Mouse (Mus musculus) embryonic fibroblast, embryonic 13.5 days (primary cell): ENCODE measurements around the gene Exoc6.

Source experiments
- CTCF ChIP-seq: IDR thresholded peaks from 2 replicates; pipeline ENCODE4 v1.5.1; 2011; ENCODE audit warnings: mild to moderate bottlenecking, control low read depth, low read length, moderate library complexity, borderline replicate concordance; ENCODE audit not compliant: insufficient read depth
- POLR2A ChIP-seq: IDR thresholded peaks from 2 replicates; pipeline ENCODE4 v1.6.1; 2011; ENCODE audit warnings: low read depth, mild to moderate bottlenecking, control low read depth, low read length, moderate library complexity

- no peak for TF ChIP-seq CTCF
- TF ChIP-seq POLR2A = no peak
Measured at GRCm38 (mm10) chr19:37654012-37654411, 103.8 kb downstream of the Exoc6 start.
